Mouse (Mus musculus) MEL-GATA-1-ER (cell line): Measurements from ENCODE around the gene Lgr4.
"Not testable (repeated sequence)": the region's sequence is repeated elsewhere in the genome, so short reads cannot be mapped to it uniquely, and the experiment has no call there.

Experiments used
- DNase-seq: peaks from one replicate; pipeline ENCODE4 v3.0.0-alpha.2; 2012; ENCODE audit warnings: low read depth; ENCODE audit errors: extremely low read depth

The Lgr4 gene

DNA sequence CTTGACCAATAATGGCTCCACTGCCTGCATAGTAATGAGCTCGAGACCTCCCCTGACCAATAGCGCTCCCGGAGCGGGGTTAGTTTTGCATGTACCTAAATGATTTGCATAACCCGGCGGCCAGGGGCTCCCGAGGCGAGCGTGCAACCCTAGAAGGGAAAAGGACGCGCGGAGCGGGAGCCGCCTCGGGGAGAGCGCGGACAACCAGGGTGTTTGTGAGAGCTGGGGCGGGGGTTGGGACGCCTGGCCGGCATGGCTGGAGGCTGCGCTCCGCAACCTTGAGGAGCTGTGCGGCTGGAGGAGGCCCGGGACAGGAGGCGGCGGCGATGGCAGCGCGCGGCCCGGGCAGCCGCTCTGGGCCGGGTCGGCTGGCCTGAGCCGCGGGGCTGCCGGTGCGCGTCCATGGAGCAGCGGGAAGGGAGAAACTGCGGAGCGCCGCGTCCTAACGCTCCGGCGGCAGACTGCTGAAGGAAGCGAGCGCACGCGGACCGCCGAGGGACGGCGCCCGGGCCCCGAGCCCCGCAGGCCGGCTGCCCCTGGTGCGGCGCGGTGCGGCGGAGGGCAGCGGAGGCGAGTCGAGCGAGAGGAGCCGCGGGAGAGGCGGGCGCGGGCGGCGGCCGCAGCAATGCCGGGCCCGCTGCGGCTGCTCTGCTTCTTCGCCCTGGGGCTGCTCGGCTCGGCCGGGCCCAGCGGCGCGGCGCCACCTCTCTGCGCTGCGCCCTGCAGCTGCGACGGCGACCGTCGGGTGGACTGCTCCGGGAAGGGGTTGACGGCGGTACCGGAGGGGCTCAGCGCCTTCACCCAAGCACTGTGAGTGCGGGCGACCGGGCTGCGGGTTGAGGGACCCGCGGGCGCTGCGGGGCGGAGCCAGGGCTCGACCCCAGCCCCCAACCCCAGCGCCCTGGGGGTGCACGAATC is at the start of gene Lgr4:
Lgr4 (plus strand) TSS at position 152 of the 918 bp plus-strand sequence.
- peak; percentile 98 for DNase-seq

DNA sequence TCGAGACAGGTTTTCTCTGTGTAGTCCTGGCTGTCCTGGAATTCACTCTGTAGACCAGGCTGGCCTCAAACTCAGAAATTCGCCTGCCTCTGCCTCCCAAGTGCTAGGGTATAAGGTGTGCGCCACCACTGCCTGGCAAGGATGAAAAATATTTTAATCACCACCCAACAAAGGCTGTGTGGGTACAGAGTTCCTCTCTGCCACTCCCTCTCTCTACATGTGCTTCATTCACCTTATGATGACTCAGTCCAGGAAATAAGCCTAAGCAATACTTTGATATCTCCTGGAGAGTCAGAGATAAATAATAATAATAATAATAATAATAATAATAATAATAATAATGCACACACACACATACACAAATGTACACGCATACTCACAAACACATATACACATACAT is 38.0 kb upstream of the Lgr4 start:
- not testable (repeated sequence) for DNase-seq

GRCm38 (mm10) chr2:109881111-109881510 is 36.3 kb upstream of the Lgr4 start:
- no peak for DNase-seq

GRCm38 (mm10) chr2:109881625-109882024 is 35.8 kb upstream of the Lgr4 start:
- DNase-seq: no peak

DNA sequence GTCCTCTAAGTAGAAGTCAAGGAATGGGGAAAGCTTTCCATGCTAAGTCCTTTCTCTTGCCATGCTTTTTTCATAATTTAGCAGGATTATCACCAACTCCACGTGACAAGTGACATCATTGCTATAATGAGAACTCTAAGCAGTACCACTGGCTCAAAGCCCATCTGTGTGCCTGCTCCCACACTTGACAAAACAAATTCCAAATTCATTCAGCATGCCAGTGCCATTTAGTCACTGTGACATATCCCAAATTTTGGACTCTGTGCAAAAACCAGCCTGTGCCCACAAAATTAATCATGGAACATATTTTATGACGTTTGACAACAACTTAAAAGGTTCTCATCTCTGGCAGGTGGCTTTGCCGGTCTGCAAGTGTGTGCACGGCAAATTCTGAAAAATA is 33.3 kb upstream of the Lgr4 start:
- DNase-seq: no peak

GRCm38 (mm10) chr2:109884507-109884906 is 32.9 kb upstream of the Lgr4 start:
- DNase-seq: no peak

GRCm38 (mm10) chr2:109890068-109890467 is 27.4 kb upstream of the Lgr4 start:
- no peak for DNase-seq

DNA sequence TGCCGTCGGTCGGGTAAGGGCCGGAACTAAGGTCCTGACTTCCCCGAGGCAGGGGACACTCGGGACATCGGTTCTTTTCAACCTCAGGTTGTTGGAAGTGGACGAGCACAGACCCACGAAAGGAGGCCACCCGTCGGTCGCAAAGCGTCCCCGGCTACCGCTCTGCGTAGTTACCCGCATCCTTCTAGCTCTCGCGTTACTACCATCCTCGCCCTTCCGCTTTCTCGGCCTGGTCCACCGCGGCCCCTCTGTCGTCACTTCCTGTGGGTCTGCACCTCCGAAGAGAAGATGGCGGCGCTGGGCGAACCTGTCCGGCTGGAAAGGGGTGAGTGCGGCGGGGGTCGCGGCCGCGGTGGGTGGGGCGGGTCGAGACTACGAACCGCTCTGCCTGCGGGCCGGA is 26.9 kb upstream of the Lgr4 start, which contains the start of gene Lin7c:
Lin7c (plus strand) TSS at position 257 of the 400 bp plus-strand sequence.
- DNase-seq: peak; percentile 84

- DNase-seq: no peak
Observed at GRCm38 (mm10) chr2:109891031-109891430, 26.4 kb upstream of the Lgr4 start.

DNA sequence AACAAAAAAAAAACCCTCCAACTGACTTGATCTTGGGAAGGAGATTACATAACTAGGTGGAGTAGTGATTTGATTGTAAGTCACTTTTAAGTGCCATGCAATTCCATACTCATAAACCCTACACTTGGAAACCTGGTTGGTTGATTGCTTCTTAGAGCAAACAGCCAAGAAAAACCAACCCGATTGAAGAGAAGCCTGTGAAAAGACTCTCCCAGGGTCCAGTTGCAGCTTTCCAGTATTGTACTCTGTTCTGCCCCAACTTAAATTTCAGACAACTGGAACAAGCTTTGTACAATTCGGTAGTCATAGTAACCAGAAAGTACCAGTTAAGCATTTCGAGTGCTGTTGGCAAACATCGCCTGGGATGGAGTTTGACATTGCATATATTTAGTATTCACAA is 26.0 kb upstream of the Lgr4 start:
- no peak for DNase-seq

DNA sequence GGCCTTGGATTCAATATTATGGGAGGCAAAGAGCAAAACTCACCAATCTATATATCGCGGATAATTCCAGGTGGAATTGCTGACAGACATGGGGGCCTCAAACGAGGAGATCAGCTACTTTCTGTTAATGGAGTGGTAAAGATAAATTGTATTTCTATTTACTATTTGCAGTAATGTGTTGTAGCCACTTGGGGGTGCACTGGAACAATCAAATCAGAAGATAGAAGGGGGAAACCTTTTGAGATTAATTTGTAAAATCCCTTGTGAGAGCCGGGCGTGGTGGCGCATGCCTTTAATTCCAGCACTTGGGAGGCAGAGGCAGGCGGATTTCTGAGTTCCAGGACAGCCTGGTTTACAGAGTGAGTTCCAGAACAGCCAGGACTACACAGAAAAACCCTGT is 21.1 kb upstream of the Lgr4 start:
- no peak for DNase-seq

- DNase-seq: no peak
Observed at GRCm38 (mm10) chr2:109902869-109903268, 14.6 kb upstream of the Lgr4 start.

DNA sequence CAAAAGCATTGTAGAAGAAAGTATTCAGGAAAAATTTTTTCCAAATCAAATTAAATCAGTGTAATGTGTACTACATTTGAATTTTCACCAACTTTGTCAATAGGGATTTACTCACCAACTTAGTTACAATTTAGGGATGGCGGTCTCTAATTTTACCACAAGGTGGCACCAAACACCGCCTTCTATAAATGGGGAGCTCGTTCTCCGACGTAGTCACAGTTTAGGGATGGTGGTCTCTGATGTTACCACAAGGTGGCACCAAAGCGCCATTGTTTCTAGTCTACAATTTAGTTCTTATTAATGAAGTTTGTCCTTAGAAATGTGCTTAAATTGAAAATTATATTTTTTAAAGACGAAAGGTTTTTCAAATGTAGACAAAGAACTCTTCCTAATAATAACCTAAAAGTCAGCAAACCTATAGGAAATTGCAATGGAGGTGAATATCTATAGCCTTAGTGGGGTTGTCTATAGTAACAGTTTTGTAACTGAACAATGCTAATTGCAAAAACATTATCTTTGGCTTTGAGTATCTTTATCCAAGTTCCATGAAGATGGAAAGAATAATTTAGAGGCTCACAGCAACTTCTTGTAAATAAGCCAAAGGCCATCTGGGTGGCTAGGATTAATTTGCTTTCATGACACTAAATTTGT is 13.2 kb upstream of the Lgr4 start:
- DNase-seq: peak; percentile 69

DNA sequence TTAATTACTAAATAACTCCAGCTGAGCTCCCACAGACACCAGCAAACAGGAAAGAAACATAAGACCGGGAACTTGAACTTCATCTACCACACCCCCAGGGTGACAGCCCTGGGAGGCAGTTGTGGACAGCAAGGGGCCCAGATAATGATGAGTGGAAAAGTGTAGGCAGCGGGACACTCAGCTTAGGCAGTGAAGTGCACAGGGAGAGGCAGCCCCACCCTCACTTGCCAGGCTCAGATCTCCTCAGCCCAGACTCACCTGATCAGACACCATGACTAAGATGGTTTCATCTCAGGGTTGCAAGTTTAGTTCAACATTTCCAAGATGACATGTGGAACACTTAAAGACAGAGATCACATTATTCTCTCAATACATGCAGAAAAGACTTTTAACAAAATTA is 8.3 kb upstream of the Lgr4 start:
- DNase-seq: no peak

DNA sequence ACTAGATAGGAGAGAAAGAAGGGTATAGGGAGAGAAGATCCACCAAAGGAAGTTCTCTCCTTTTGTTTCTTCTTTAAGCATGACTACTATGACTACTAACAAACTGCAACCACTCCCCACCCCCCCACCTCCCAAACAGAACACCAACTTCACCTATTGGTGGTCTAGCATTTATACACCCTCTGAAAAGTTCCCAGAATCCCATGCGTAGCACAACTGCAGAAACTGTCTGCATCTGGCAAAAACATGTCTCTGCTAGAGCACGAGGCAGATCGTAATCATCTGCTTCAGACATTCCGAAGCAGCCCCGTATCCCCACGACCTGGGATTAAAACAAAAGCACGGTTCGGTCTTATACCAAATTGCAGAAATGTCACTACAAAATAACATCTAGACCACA is 5.2 kb upstream of the Lgr4 start:
- DNase-seq: no peak

GRCm38 (mm10) chr2:109912766-109913165 is 4.7 kb upstream of the Lgr4 start:
- DNase-seq: no peak

- DNase-seq: no peak
Observed at GRCm38 (mm10) chr2:109913241-109913640, 4.2 kb upstream of the Lgr4 start.

GRCm38 (mm10) chr2:109914601-109915000 is 2.8 kb upstream of the Lgr4 start:
- DNase-seq: no peak

DNA sequence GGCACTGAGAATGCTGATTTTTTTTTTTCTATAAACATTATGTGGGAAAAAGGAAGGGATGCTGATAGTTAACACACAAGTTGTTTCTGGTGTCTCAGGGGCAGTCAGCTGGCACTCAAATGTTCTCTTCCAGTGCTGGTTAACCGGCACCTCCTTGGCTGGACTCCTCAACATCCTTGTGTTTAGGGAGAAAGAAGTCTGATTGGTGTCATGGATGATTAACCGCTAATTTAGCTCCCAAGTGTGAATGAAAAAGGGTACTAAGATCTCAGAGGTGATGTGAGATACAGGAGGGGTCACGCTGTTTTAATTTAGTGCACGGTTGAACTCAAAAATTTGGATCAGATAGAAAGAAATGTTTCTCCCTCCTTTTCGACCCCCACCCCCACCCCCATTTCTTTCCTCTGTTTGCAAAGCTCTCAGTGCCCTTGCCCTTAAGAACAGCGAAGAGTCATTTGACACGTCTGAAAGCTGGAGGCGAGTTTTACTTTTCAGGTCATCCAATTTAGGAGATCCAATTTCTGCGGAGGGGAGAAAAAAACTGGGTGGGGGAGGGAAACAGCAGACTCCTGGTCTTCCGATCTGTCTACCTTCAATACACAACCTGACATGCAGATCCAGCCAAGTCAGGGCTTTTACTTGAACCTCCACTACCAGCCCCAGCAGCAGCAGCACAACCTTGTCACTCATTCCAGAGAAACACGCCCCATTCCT is 508 bp upstream of the Lgr4 start:
- no peak for DNase-seq

- DNase-seq: no peak
Observed at GRCm38 (mm10) chr2:109918592-109919262, 1.3 kb downstream of the Lgr4 start.

GRCm38 (mm10) chr2:109920471-109920870 is 3.0 kb downstream of the Lgr4 start:
- DNase-seq: no peak
